Mouse (Mus musculus): ENCODE measurements around the gene Dido1. TPM values are rescaled to one million over a fixed set of nuclear protein-coding genes. Genes with fewer than 3 reads are reported as not detected.
A peak's percentile ranks its signal among the peaks of the same experiment; 100 is the strongest.
"Not testable (repeated sequence)": the region's sequence is repeated elsewhere in the genome, so short reads cannot be mapped to it uniquely, and the experiment has no call there.

The Dido1 gene
- polyA plus RNA-seq, 1 experiment from 2014 or later, result 32.0 TPM

DNA sequence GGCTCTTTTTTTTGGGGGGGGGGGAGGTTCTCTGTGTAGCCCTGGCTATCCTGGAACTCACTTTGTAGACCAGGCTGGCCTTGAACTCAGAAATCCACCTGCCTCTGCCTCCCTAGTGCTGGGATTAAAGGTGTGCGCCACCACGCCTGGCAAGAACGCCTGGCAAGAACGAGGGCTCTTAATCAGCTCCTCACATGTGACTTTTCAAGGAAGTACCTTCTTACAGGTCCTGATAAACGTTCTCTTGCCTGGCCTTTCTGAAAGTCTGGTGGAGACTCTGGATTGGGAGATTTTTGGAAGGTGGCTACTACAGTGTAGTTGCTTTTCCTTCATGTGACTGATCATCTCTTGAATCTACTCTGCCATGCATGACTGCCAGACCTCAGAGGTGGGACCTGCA, 12.9 kb upstream of the Dido1 start:
- 97% methylated on average over 5 of the region's 5 CpGs for WGBS
- H3K36me3 ChIP-seq, result peaks cover 58% of the 10 kb centered on the region

GRCm38 (mm10) chr2:180712037-180712689, 2.4 kb upstream of the Dido1 start:
- Histone ChIP-seq H3K36me3 (peaks cover 24% of the 10 kb centered on the region), H3K4me1 (peaks cover 18% of the 10 kb centered on the region), H3K9me3 (no peaks in the 10 kb centered on the region), H3K27ac (no peak overlapping the region), H3K4me2 (replicated peaks) (no peak overlapping the region), H3K27me3 (replicated peaks) (no peaks in the 10 kb centered on the region), H3K9ac (no peak overlapping the region), H3K4me3 (no peak overlapping the region)
- WGBS, result 97% methylated on average over 5 of the region's 5 CpGs
- ATAC-seq (ENCODE audit: low FRiP score, low read depth), result no peak

More for the DNA sequence above, 12.9 kb upstream of the Dido1 start:
- H3K9me3 ChIP-seq; H3K27ac ChIP-seq; H3K9ac ChIP-seq; H3K4me1 ChIP-seq; H3K27me3 ChIP-seq (replicated peaks); ATAC-seq (ENCODE audit: low FRiP score, low read depth); H3K4me2 ChIP-seq (replicated peaks); H3K4me3 ChIP-seq: not testable (repeated sequence)

DNA sequence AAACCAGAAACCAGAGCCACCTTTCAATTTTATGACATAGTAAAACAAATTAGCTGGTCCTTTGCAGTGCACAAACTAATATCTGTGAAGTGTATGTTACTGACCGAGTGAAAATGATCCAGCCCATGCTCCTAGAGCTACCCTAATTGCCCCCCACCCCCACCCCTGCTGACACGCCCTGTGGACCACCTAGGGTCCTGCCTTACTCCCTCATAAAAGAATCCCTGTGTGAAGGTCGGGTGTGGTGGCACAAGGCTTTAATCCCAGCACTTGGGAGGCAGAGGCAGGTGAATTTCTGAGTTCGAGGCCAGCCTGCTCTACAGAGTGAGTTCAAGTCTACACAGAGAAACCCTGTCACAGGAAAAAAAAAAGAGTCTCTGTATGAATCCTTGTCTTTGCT, 1.7 kb upstream of the Dido1 start:
- no peak overlapping the region for H3K9ac ChIP-seq
- ATAC-seq (ENCODE audit: low FRiP score, low read depth), result no peak
- 51% methylated on average over 4 of the region's 4 CpGs for WGBS
- H3K9me3 ChIP-seq, result no peaks in the 10 kb centered on the region
- peaks cover 18% of the 10 kb centered on the region for H3K4me1 ChIP-seq
- no peak overlapping the region for H3K27ac ChIP-seq
- peak overlapping the region; percentile 64 for H3K4me2 ChIP-seq (replicated peaks)
- H3K27me3 ChIP-seq (replicated peaks), result no peaks in the 10 kb centered on the region
- peaks cover 18% of the 10 kb centered on the region for H3K36me3 ChIP-seq
- no peak overlapping the region for H3K4me3 ChIP-seq

- no peak; the same call in 1 of the 2 replicates for ATAC-seq (ENCODE audit: low FRiP score, low read depth)
These were observed 717 bp upstream of the Dido1 start for GRCm38 (mm10) chr2:180710276-180711155.

GRCm38 (mm10) chr2:180709023-180709922, 526 bp downstream of the Dido1 start:
- peak; percentile 42 for ATAC-seq (ENCODE audit: low FRiP score, low read depth)
- Histone ChIP-seq H3K9me3 (no peaks in the 10 kb centered on the region), H3K27me3 (replicated peaks) (no peaks in the 10 kb centered on the region), H3K36me3 (peaks cover 7% of the 10 kb centered on the region), H3K4me2 (replicated peaks) (peak overlapping the region; percentile 75), H3K9ac (peak overlapping the region; percentile 88), H3K4me1 (peaks cover 18% of the 10 kb centered on the region), H3K4me3 (peak overlapping the region; percentile 100), H3K27ac (peak overlapping the region; percentile 37)
- WGBS, result under 1% methylated on average over 39 of the region's 39 CpGs

More at GRCm38 (mm10) chr2:180710276-180711155, 717 bp upstream of the Dido1 start:
- Histone ChIP-seq H3K27me3 (replicated peaks) (no peaks in the 10 kb centered on the region), H3K9me3 (no peaks in the 10 kb centered on the region), H3K9ac (peak overlapping the region; percentile 100), H3K27ac (peak overlapping the region; percentile 66), H3K36me3 (peaks cover 13% of the 10 kb centered on the region), H3K4me3 (peak overlapping the region; percentile 100), H3K4me2 (replicated peaks) (peak overlapping the region; percentile 64), H3K4me1 (peaks cover 18% of the 10 kb centered on the region)
- WGBS, result 2% methylated on average over 64 of the region's 64 CpGs

GRCm38 (mm10) chr2:180705975-180706374, 3.8 kb downstream of the Dido1 start:
- no peak overlapping the region for H3K9ac ChIP-seq

GRCm38 (mm10) chr2:180705066-180705465, 4.7 kb downstream of the Dido1 start:
- Histone ChIP-seq H3K9ac (no peak overlapping the region), H3K4me1 (peaks cover 30% of the 10 kb centered on the region), H3K36me3 (no peaks in the 10 kb centered on the region), H3K4me2 (replicated peaks) (no peak overlapping the region), H3K4me3 (no peak overlapping the region), H3K27ac (no peak overlapping the region), H3K9me3 (no peaks in the 10 kb centered on the region), H3K27me3 (replicated peaks) (no peaks in the 10 kb centered on the region)
- ATAC-seq (ENCODE audit: low FRiP score, low read depth), result no peak
- 89% methylated on average over 3 of the region's 3 CpGs for WGBS

More at GRCm38 (mm10) chr2:180705975-180706374, 3.8 kb downstream of the Dido1 start:
- Histone ChIP-seq H3K36me3 (no peaks in the 10 kb centered on the region), H3K4me3 (no peak overlapping the region), H3K4me2 (replicated peaks) (no peak overlapping the region), H3K4me1 (peaks cover 23% of the 10 kb centered on the region), H3K27me3 (replicated peaks) (no peaks in the 10 kb centered on the region), H3K27ac (no peak overlapping the region), H3K9me3 (no peaks in the 10 kb centered on the region)
- 94% methylated on average over 5 of the region's 5 CpGs for WGBS
- ATAC-seq (ENCODE audit: low FRiP score, low read depth), result no peak

DNA sequence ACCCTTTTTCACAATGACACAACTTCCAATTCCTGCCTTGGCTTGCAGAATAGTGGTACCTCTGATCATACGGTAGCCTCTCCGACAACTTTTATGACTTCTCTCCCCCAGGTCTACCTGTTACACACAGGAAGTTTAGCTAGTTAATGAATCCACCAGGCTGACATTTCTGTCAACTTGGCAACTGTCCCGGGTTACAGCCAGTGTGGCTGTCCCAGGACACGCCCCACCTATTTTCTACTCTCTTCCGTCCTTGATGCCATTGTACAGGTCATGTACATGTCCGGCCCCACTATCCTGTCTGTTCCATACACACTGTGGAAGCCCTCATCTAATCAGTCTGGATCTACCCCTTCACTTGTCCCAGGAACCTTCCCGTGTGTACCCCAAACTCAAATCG, 5.2 kb downstream of the Dido1 start:
- H3K4me2 ChIP-seq (replicated peaks), result no peak overlapping the region
- no peaks in the 10 kb centered on the region for H3K9me3 ChIP-seq
- H3K27ac ChIP-seq, result no peak overlapping the region
- ATAC-seq (ENCODE audit: low FRiP score, low read depth), result no peak
- no peaks in the 10 kb centered on the region for H3K36me3 ChIP-seq
- no peaks in the 10 kb centered on the region for H3K27me3 ChIP-seq (replicated peaks)
- H3K4me3 ChIP-seq, result no peak overlapping the region
- peaks cover 34% of the 10 kb centered on the region for H3K4me1 ChIP-seq
- 94% methylated on average over 8 of the region's 8 CpGs for WGBS
- no peak overlapping the region for H3K9ac ChIP-seq

GRCm38 (mm10) chr2:180703645-180704359, 6.0 kb downstream of the Dido1 start:
- H3K9me3 ChIP-seq, result no peaks in the 10 kb centered on the region
- 73% methylated on average over 3 of the region's 3 CpGs for WGBS
- peaks cover 36% of the 10 kb centered on the region for H3K4me1 ChIP-seq
- no peak overlapping the region for H3K4me2 ChIP-seq (replicated peaks)
- no peak overlapping the region for H3K4me3 ChIP-seq
- H3K36me3 ChIP-seq, result no peaks in the 10 kb centered on the region
- H3K9ac ChIP-seq, result no peak overlapping the region
- no peak for ATAC-seq (ENCODE audit: low FRiP score, low read depth)
- no peak overlapping the region for H3K27ac ChIP-seq
- H3K27me3 ChIP-seq (replicated peaks), result no peaks in the 10 kb centered on the region

DNA sequence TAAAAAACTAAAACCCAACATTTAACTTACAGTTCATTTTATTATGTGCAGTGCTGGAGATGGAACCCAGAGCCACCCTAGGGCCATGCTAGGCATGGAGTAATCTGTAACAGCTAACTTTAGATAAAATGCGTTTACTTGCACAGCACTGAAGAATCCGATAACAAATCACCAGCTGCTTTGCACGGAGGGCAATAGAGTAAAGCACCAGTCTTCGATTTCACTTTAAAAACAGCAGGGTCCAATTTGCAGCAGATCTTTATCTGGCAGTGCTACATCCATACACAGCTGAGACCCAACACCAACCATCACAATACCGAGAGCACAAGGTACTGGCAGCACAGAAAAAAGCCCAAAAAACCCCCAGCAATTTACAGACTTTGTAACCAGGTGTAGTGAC, 6.6 kb downstream of the Dido1 start:
- Histone ChIP-seq H3K9ac (no peak overlapping the region), H3K4me2 (replicated peaks) (peak overlapping the region; percentile 81; the same call in 1 of the 2 replicates), H3K27me3 (replicated peaks) (no peaks in the 10 kb centered on the region), H3K4me3 (no peak overlapping the region), H3K27ac (no peak overlapping the region), H3K36me3 (no peaks in the 10 kb centered on the region), H3K4me1 (peaks cover 30% of the 10 kb centered on the region), H3K9me3 (no peaks in the 10 kb centered on the region)
- WGBS, result 85% methylated on average over 5 of the region's 5 CpGs
- ATAC-seq (ENCODE audit: low FRiP score, low read depth), result no peak

DNA sequence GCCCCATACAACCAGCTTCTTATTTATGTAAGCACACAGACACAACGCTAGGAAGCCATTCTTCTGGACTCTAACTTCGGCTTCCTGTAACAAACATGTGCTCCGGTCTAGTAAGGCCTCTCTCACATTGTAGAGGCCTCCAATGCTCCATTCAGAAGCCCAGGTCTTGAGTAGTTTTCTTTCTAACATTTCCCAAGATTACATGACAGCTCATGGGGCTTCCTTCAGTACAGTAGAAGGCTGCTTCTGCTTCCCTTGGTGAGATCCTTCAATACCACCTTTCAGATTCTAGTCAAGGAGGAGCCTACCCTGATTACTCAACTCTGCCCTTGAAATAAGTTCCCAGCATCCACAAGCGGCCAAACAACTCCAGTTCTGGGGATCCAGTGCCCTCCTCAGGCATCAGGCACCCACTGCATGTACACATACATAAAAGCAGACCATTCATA, 7.1 kb downstream of the Dido1 start:
- WGBS, result 36% methylated on average over 4 of the region's 4 CpGs
- ATAC-seq (ENCODE audit: low FRiP score, low read depth), result no peak
- peak overlapping the region; percentile 81 for H3K4me2 ChIP-seq (replicated peaks)

More for the DNA sequence above, 7.1 kb downstream of the Dido1 start:
- Histone ChIP-seq H3K4me3 (peak overlapping the region; percentile 88), H3K36me3 (no peaks in the 10 kb centered on the region), H3K9me3 (no peaks in the 10 kb centered on the region), H3K4me1 (peaks cover 30% of the 10 kb centered on the region), H3K27ac (peak overlapping the region; percentile 80), H3K9ac (peak overlapping the region; percentile 93), H3K27me3 (replicated peaks) (no peaks in the 10 kb centered on the region)
